Mouse (Mus musculus): ENCODE measurements around the gene Mta1.

- TF ChIP-seq CTCF (IDR thresholded peaks at IDR 0.05; ENCODE audit: extremely low read depth, insufficient read length, insufficient replicate concordance, low read depth, low read length) (no peak), POLR2A (IDR thresholded peaks at IDR 0.05; ENCODE audit: low read depth, low read length) (no peak)
These were observed 35.2 kb downstream of the Mta1 start for GRCm38 (mm10) chr12:113133260-113133659.

Measured in small intestine, adult 2 months (tissue).